Mouse (Mus musculus): Measurements from ENCODE around the gene Grrp1.

The Grrp1 gene

DNA sequence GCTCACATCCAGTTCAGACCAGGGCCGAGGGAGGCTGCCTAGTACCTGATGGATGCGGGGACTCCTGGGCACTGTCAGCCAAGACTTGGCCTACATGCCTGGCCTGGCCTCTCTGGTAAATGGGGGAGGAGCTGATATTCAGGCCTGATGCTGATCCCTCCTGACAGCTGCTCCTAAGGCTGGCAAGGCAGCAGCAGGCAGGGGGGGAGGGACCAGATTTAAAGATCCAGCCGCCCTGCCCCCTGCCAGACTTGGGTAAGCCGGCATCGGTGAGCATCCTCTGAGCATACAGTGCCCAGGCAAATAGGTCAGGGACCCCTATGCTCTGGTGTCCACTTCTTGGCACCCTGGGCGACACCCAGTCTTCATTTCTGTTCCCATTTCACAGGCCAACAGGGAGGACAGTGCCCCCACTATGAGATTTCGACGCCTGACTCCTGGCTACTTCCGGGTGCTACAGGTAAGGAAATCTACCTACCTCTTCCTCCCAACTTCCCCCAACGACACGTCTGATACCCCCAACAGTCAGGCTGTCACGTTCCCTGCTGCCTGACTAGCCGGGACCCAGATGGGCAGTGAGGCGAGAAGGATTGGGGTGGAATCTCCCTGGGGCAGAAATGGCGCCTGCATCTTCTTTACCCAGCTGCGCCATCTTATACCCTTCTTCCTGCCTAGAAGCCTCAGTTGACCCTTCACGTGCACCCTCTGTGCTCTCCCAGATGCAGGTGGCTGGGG lies 10.2 kb downstream of the Grrp1 start, which contains the start of gene E130218I03Rik:
Gene E130218I03Rik, plus strand, starts transcription at position 147 of the 735 bp plus-strand sequence.
- DNase-seq (ENCODE audit: low read depth) = no peak

DNA sequence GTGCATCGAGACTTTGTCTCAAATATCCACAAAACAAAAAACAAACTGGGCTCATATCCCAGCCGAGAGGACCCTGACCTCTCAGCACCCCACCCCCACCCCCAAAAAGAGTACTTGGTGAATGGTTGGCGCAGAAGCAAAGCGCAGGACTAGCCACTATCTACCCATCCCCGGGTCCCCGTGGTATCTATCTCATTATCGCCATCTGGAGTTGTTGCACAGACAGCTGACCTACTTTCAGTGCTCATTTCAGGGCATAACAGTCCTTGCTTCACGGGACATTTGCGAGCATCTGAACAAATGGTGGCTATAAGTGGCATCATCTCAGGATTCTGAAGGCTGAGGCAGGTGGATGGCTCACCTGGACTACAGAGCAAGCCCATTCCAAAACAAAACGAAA lies 15.2 kb downstream of the Grrp1 start:
- no peak for DNase-seq (ENCODE audit: low read depth)

DNA sequence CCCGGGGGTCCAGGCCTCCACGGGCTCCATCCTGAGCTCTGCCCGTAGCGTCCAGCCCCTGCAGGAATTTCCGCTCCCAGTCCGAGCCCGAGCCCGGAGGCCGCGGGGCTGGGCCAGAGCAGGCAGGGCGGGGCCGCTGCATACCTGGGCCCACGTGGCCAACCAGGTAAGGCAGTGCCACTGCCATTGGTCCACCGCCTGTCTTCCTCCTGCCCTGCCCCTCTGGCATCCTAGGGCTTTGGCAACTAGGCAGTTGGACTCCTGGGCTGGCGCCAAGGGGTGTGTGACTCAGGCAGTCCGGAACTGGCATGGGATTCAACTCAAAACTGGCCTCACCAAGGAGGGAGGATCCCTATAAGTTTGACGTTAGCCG lies 15.6 kb downstream of the Grrp1 start, which contains the start of gene Cnksr1:
Gene Cnksr1, minus strand, starts transcription at position 121 of the 373 bp plus-strand sequence.
- no peak for DNase-seq (ENCODE audit: low read depth)

DNA sequence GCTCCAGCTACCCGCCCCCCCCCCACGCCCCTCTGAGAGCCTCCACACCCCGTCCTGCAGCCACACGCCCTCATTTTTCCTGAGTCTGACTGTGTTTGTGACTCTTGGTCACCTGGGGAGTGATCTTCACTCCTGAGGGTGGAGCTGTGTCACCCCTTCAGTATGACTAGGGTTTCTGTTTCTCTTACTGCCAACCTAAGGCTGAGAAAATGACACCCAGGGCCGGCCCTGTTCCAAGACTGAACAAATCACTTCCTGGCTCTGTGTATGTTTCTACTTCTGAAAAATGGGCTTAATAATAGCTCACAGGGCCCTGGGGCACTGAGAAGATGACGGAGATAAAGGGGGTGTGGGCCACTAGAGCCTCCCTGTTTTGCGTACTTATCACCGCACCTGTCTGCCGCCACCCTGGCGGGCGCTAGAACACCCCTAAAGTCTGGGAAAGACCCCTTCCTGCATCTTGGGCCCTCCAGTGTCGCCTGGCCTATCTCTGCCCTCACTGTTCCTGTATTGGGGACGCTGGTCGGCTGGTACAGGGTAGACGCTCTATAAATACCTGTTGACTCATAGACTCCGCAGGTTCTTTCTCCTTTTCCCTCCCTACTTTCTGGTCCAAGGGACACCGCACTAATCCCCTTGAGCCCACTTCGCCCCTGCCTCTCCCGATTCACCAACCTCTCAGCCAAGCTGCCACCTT lies 16.2 kb downstream of the Grrp1 start:
- DNase-seq (ENCODE audit: low read depth) = no peak

DNA sequence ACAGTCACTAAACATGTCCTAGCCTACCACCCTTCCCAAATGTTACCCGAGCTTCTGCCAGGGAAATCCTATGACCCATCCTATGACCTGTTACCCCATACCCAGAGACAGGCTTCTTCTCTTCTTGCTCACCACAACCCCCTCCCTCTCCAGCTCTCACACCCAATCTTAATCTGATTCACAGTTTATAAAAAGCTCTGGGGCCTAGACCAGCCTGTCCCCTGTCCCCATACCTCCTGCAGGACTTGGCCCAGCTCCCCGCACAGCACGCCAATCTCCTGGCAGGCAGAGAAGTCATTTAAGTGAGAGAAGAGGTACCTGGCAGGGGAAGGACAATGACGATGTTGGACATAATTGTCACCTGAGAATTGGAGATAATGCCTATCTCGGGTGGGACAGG lies 19.0 kb downstream of the Grrp1 start:
- DNase-seq (ENCODE audit: low read depth) = no peak

DNA sequence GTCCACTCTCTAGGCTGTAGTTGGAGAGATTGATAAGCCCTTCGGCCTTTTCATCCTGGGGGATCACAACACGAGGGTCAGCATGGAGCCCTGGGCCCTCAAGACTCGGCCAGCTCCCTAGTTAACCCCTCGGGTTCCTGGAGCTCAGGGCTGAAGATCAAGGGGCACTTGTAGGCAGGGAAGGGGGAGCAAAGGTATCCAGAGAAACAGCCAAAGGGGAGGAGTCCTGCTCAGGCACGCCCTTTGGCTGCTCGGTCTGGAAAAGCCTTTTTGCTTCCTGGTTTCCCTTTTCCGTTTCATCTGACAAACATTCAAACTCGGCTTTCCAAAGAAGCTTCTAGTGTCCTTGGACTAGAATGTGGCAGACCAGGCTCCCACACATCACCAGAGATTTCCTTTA lies 23.5 kb downstream of the Grrp1 start:
- DNase-seq (ENCODE audit: low read depth) = no peak

DNA sequence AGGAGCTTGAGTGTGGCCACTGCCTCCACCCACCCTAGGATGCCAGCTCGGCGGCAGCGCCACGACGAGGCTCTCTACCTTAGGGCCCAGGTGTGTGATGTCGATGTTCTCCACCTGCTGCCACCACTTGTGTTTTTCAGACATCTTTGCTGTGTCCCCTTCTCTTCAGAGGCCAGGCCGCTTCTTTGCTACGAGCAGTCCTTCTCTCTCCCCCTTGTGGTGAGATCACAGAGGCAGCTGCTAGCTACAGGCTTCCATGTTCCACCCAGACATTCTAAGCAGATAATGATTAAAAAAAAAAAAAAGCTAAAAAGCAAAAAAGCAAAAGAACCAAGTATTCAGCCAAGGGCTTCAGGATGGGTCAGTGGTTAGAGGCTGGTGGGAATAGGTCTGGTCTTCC lies 26.7 kb downstream of the Grrp1 start, which contains the start of gene Catsper4:
Gene Catsper4, minus strand, starts transcription at position 190 of the 400 bp plus-strand sequence.
- no peak for DNase-seq (ENCODE audit: low read depth)

DNA sequence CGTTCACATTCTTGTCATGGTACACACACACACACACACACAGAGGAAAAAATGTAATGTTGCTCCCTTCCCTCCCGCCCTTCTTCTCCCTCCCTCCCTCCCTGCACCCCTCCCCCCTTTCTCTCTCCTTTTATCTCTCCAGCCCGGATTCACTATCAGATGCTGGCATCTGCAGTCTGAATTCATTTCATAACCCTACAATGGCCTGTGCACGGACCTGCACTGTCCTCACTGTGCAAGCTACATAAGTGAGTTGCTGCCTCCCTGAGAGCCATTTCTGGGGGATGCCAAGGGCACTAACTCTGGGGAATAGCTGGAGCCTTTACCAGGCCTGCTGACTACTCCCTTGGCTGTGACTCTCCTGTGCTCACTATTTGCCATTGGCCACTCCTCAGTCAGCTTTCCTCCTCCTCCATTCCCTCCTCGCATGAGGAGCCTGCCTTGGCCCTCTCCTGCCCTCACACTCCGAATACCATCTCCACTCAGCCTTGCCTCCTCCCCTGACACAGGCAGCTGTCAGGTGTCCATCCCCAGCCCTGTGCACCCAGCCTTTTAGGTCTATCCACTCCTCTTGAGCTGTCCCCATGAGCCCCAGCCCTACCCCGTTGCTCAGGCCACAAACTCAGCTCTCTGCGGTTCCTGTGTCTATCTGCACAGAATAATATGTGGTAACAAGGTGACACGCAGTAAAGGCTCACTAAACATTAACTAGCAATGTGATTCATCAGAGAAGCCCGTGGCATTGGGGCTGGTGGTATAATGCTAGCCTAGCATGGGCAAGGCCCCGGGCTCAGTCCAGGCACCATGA lies 30.9 kb downstream of the Grrp1 start:
- no peak for DNase-seq (ENCODE audit: low read depth)

DNA sequence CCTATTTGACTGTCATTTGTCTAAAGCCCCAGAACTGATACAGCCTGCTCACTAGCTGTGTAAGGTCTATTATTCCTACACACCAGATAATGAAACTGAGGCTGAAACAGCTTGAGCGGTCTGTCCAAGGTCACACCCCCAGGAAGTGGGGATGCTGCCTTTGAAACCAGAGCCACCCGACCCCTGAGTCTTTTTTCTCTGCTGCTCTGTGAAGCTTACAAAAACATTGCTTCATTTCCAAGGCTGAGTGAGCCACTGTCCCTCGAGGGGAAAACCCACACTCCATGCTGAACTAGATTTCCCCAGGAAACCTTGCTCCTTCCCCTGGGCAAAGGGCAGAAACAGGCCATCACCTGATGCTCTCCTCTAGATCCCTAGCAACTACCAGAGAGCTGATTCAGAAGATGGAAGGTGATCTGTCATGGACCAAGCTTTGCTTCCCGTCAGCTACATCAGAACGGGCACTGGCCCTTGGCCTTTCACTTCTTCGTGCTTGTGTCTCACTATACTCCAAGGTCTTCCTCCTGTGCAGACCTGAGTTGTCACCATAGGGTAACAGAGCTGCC lies 47.3 kb downstream of the Grrp1 start:
- DNase-seq (ENCODE audit: low read depth) = no peak

DNA sequence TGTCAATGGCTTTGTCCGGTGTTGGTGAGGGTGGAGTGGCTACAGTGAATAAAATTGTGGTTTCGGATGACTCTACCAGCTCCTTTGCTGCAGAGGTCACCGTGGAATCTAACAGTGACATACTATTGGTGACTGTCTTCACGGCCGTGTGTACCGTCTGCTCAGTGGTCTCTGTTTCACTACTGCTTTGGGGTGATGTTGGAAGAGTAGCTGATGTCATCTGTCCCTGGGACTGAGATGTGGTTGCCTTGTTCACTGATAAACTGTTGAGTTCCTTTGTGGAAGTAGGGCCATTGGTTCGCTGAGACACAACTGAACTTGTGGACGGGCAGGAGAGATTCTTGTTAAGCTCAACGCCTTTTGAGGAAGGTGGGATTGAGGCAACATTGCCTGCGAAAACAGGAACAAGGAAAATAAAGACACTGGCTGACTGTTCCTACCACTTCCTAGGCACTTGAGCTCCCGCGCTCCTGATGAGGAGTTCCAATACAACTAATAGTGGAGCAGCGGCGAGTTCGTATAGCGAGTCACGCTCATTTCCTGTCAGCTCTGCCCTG lies 50.5 kb downstream of the Grrp1 start:
- DNase-seq (ENCODE audit: low read depth) = no peak

DNA sequence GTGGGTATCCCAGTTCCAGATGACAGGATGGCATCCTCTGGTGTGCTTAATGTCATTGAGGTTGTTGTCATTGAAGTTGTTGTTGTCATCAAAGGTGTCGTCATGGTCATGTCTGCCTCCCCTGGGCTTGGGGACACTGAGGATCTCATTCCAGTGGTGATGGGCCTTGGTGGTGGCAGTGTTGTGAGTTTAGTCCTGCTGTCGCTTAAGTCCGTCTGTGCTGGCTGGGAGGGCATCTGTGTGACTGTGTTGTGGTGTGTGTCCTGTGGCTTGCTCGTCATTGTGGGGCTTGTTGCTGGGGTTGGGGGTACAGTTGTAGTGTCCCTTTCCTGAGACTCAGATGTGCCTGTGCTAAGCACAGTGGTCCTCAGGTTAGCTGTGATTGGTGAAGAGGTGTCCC lies 51.0 kb downstream of the Grrp1 start, which contains the start of gene Gm7534:
Gene Gm7534, minus strand, starts transcription at position 101 of the 400 bp plus-strand sequence.
- no peak for DNase-seq (ENCODE audit: low read depth)
